Mouse (Mus musculus): ENCODE results near the gene Phf13. TPM values are rescaled to one million over a fixed set of nuclear protein-coding genes. Genes with fewer than 3 reads are reported as not detected.

The Phf13 gene
- polyA plus RNA-seq, 1 experiment = 10.1 TPM

GRCm38 (mm10) chr4:151994228-151995171 is 1.6 kb downstream of the Phf13 start:
- Histone ChIP-seq H3K4me1 (ENCODE audit: control insufficient read depth, insufficient read depth, low read length) (peaks cover 10% of the 10 kb centered on the region), H3K27ac (ENCODE audit: insufficient read depth, low read depth, low read length) (no peak overlapping the region), H3K4me3 (ENCODE audit: insufficient read depth, low read length) (peak overlapping the region; percentile 99)
- TF ChIP-seq POLR2A (IDR thresholded peaks at IDR 0.05; ENCODE audit: borderline replicate concordance, low read depth, low read length) (no peak), CTCF (IDR thresholded peaks at IDR 0.05; ENCODE audit: low read depth, low read length) (no peak)

- Histone ChIP-seq H3K27ac (ENCODE audit: insufficient read depth, low read depth, low read length) (no peak overlapping the region), H3K4me1 (ENCODE audit: control insufficient read depth, insufficient read depth, low read length) (peaks cover 6% of the 10 kb centered on the region; the same call in 1 of the 2 replicates), H3K4me3 (ENCODE audit: insufficient read depth, low read length) (no peak overlapping the region)
- TF ChIP-seq CTCF (IDR thresholded peaks at IDR 0.05; ENCODE audit: low read depth, low read length) (no peak), POLR2A (IDR thresholded peaks at IDR 0.05; ENCODE audit: borderline replicate concordance, low read depth, low read length) (no peak)
Observed at GRCm38 (mm10) chr4:151993035-151993434, 3.0 kb downstream of the Phf13 start.

DNA sequence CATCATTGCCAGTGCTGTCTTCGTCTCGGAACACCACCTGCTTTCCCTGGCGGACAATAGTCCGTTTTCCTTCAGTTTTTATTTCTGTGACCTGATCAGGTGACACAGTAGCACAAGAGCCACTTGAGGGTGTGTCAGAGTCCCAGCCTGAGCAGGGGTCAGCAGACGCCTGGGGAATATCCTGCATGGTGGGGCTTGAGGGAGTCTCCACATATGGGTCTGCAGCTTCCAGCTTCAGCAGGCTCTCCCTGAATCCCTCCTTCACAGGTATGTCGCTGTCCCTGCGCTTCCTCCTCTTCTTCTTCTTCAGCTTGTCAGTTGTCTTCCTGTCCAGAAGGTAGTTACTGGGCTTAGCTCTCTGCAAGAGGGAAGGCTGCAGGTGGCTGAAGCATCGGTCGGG is 4.0 kb downstream of the Phf13 start:
- TF ChIP-seq CTCF (IDR thresholded peaks at IDR 0.05; ENCODE audit: low read depth, low read length) = no peak
- no peak for TF ChIP-seq POLR2A (IDR thresholded peaks at IDR 0.05; ENCODE audit: borderline replicate concordance, low read depth, low read length)
- Histone ChIP-seq H3K4me1 (ENCODE audit: control insufficient read depth, insufficient read depth, low read length) (peaks cover 7% of the 10 kb centered on the region), H3K4me3 (ENCODE audit: insufficient read depth, low read length) (no peak overlapping the region), H3K27ac (ENCODE audit: insufficient read depth, low read depth, low read length) (no peak overlapping the region)

GRCm38 (mm10) chr4:151989110-151989488 is 7.0 kb downstream of the Phf13 start:
- Histone ChIP-seq H3K4me3 (ENCODE audit: insufficient read depth, low read length) (peak overlapping the region; percentile 91), H3K4me1 (ENCODE audit: control insufficient read depth, insufficient read depth, low read length) (peaks cover 9% of the 10 kb centered on the region), H3K27ac (ENCODE audit: insufficient read depth, low read depth, low read length) (no peak overlapping the region)
- no peak for TF ChIP-seq POLR2A (IDR thresholded peaks at IDR 0.05; ENCODE audit: borderline replicate concordance, low read depth, low read length)

DNA sequence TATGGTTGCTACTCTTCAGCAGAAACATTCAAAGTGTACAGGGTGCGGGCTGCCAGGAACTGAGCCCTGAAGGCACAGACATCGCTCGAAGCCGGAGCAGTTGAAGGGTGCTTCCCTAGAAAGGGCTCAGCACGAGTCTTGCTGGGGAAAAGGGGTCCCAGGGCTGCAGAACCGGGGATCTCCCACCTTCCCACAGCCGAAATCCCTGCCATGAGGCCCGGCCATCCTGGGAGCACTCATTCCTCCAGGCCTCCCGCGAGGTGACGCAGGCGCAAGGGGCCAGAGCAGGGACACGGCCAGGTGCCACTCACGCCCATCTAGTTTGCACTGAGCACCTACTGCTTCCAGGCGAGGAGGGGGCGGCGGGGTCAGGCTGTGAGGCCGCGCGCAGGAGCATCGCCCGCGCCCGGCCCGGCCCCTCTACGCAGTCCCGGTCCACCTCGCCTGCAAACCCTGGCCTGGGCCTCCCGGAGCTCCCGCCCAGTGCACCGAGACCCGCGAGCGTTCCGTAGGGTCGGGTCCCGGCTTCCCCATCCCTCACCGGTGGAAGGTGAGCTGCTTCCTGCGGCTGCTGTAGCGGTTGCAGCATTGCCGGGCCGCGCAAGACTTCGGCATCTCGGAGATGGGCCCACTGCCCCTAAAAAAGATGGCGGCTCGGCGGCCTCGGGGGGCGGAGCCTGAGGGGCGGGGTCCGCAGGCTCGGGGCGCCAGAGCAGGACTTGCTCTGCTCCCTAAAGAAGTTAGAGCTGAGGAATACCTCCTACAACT is 7.5 kb downstream of the Phf13 start, which contains the start of gene Thap3:
Gene Thap3, minus strand, starts transcription at position 656 of the 768 bp plus-strand sequence.
- Histone ChIP-seq H3K4me3 (ENCODE audit: insufficient read depth, low read length) (peak within 1 kb of the TSS; percentile 91), H3K4me1 (ENCODE audit: control insufficient read depth, insufficient read depth, low read length) (peaks cover 9% of the 10 kb centered on the region), H3K27ac (ENCODE audit: insufficient read depth, low read depth, low read length) (no peak within 1 kb of the TSS)
- TF ChIP-seq CTCF (IDR thresholded peaks at IDR 0.05; ENCODE audit: low read depth, low read length) = no peak
- no peak for TF ChIP-seq POLR2A (IDR thresholded peaks at IDR 0.05; ENCODE audit: borderline replicate concordance, low read depth, low read length)

DNA sequence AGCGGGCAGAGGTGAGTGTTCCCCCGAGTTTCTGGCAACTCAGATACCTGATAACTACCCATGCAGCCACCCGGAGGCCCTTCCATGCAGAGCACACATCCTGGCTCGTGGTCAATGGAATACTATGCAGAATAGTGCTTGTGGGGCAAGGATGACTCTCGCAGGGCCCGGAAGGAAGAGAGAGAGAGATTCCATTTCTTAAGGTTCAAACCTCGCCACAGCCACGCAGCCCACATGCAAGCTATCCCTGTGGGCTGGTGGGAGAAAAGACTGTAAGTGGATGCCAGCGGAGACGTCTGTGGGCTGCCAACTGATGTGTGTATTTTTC is 8.1 kb downstream of the Phf13 start:
- Histone ChIP-seq H3K4me3 (ENCODE audit: insufficient read depth, low read length) (peak overlapping the region; percentile 91), H3K4me1 (ENCODE audit: control insufficient read depth, insufficient read depth, low read length) (peaks cover 9% of the 10 kb centered on the region), H3K27ac (ENCODE audit: insufficient read depth, low read depth, low read length) (no peak overlapping the region)
- TF ChIP-seq CTCF (IDR thresholded peaks at IDR 0.05; ENCODE audit: low read depth, low read length) = no peak
- no peak for TF ChIP-seq POLR2A (IDR thresholded peaks at IDR 0.05; ENCODE audit: borderline replicate concordance, low read depth, low read length)

DNA sequence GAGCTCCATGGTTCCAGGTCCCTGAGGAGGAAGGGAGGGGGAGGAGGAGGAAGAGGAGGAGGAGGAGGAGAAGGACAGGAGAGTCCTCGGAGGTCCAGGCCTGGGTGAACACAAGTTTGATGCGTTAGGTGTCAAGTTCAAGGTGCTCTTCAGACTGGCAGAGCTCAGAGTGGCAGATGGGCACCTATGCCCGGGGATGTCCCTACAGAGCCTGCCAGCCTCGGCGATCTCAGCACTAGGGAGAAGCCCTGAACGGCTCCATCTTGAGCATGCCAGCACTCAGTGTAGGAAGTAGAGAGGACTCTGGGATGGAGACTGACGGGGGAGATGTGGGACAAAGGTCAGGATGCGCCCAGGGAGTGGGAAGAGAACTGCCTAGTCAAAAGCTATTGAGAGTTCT is 9.4 kb downstream of the Phf13 start:
- H3K4me3 ChIP-seq (ENCODE audit: insufficient read depth, low read length) = no peak overlapping the region
- peaks cover 9% of the 10 kb centered on the region for H3K4me1 ChIP-seq (ENCODE audit: control insufficient read depth, insufficient read depth, low read length)
- TF ChIP-seq POLR2A (IDR thresholded peaks at IDR 0.05; ENCODE audit: borderline replicate concordance, low read depth, low read length) (no peak), CTCF (IDR thresholded peaks at IDR 0.05; ENCODE audit: low read depth, low read length) (no peak)
- H3K27ac ChIP-seq (ENCODE audit: insufficient read depth, low read depth, low read length) = no peak overlapping the region

DNA sequence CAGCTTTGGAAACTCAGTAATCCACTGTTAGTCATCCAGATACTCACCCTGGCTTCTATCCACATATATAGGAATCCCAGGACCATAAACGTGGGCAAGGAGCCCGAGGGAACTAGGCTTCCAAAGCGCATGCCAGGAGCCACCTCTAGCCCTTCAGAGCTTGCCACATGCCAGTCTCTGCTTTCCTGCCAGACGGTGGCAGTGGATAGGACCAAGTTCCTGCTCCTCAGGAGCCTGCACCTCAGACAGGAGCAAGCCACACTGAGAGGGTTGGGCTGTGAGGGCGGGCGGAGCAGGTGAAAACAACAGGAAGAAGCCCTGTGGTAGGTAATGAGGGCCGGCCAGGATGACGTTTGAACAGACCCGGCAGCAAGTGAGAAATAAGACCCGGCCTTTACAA is 10.2 kb downstream of the Phf13 start:
- H3K27ac ChIP-seq (ENCODE audit: insufficient read depth, low read depth, low read length) = no peak overlapping the region
- H3K4me3 ChIP-seq (ENCODE audit: insufficient read depth, low read length) = no peak overlapping the region
- TF ChIP-seq CTCF (IDR thresholded peaks at IDR 0.05; ENCODE audit: low read depth, low read length) (no peak), POLR2A (IDR thresholded peaks at IDR 0.05; ENCODE audit: borderline replicate concordance, low read depth, low read length) (no peak)
- peaks cover 9% of the 10 kb centered on the region for H3K4me1 ChIP-seq (ENCODE audit: control insufficient read depth, insufficient read depth, low read length)

- Histone ChIP-seq H3K4me3 (ENCODE audit: insufficient read depth, low read length) (no peak overlapping the region), H3K27ac (ENCODE audit: insufficient read depth, low read depth, low read length) (no peak overlapping the region), H3K4me1 (ENCODE audit: control insufficient read depth, insufficient read depth, low read length) (peaks cover 9% of the 10 kb centered on the region)
- TF ChIP-seq CTCF (IDR thresholded peaks at IDR 0.05; ENCODE audit: low read depth, low read length) (no peak), POLR2A (IDR thresholded peaks at IDR 0.05; ENCODE audit: borderline replicate concordance, low read depth, low read length) (no peak)
Observed at GRCm38 (mm10) chr4:151983560-151983959, 12.5 kb downstream of the Phf13 start.

DNA sequence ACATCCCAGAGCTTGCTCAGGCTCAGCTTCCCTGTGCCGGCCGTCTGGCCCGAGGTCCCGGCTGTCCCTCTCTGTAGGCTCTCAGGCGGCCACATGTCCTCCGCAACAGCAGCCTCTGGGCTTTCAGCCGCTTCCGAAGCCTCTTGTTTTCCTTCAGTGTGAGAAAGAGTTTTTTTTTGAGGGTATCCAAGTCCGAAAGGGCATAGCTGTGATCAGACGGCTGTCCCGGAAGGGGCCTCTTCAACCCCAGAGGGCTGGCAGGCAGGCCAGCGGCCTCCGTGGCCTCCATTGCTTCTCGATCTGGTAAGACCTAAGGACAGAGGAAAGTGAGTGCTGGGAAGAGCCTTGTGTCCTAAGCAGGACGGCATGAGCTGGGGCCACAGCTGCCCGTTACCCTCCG is 13.0 kb downstream of the Phf13 start:
- peaks cover 10% of the 10 kb centered on the region for H3K4me1 ChIP-seq (ENCODE audit: control insufficient read depth, insufficient read depth, low read length)
- no peak overlapping the region for H3K4me3 ChIP-seq (ENCODE audit: insufficient read depth, low read length)
- no peak overlapping the region for H3K27ac ChIP-seq (ENCODE audit: insufficient read depth, low read depth, low read length)
- no peak for TF ChIP-seq CTCF (IDR thresholded peaks at IDR 0.05; ENCODE audit: low read depth, low read length)

Data from bone marrow macrophage, adult 2 months (primary cell).